ENCODE assay signal across 8 mouse cellular contexts in the genomic region with DNA sequence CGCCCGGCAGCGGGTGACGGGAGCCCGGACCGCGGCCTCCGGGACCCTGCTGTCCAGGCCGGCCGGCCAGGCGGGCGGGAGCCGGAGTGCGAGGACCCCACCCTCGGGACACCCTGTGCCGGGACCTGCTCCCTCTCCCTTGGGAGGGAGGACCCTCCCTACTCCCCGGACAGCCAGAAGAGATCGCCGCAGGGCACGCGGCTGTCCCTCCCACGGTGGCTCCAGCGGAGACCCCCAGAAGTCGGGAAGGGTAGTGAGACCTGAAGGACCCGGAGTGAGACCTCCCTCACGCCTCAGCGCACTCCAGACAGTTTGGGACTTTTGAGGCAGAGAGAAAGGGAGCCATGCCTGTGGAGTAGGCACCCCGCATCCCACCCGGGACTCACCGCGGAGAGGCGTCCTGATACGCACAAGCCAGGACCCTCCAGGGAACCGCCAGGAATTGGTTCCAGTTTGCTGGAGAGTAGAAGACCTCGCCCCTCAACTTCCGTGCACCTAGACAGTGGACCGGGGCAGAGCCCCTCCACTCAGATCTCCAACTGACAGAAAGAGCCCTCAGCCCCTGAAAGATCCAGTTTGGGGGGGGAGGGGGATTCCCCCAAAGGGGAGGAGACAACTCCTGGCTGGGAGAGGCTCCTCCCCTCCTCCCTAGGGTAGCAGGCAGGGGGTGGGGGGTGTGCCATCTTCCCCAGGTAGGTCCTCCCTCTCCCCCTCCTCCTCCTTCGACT. TPM values are rescaled to one million over a fixed set of nuclear protein-coding genes. Genes with fewer than 3 reads are reported as not detected.
DNase-seq lines count a peak whose midpoint lies in the region; ATAC-seq and TF ChIP-seq lines count a peak whose summit lies in the region.

No protein-coding gene starts in this region.

- no peak for TF ChIP-seq POLR2A in brain, embryonic 14.5 days (IDR thresholded peaks at IDR 0.05; ENCODE audit: borderline replicate concordance, extremely low read depth, insufficient read depth, insufficient read length, poor library complexity, severe bottlenecking)

- peak overlapping the region; percentile 87 for H3K9ac ChIP-seq in forebrain, embryonic 11.5 days (ENCODE audit: low read length)
- peak overlapping the region; percentile 97 for H3K9ac ChIP-seq in hindbrain, embryonic 16.5 days (ENCODE audit: low read depth, low read length)
- peak overlapping the region; percentile 92 for H3K9ac ChIP-seq in liver, embryonic 12.5 days
- H3K9ac ChIP-seq in midbrain, postnatal 0 days (replicated peaks; ENCODE audit: low read length, poor library complexity, severe bottlenecking): peak overlapping the region; percentile 95

- H3K27ac ChIP-seq in forebrain, embryonic 11.5 days (ENCODE audit: low read depth, low read length): no peak overlapping the region
- H3K27ac ChIP-seq in hindbrain, embryonic 16.5 days (ENCODE audit: low read depth, low read length): peak overlapping the region; percentile 73
- H3K27ac ChIP-seq in liver, embryonic 12.5 days: peak overlapping the region; percentile 78
- peak overlapping the region; percentile 65; the same call in 1 of the 2 replicates for H3K27ac ChIP-seq in midbrain, postnatal 0 days (ENCODE audit: low read depth, low read length)

- no peaks in the 10 kb centered on the region for H3K9me3 ChIP-seq in forebrain, embryonic 11.5 days (ENCODE audit: control insufficient read depth, low read length)
- H3K9me3 ChIP-seq in hindbrain, embryonic 16.5 days (ENCODE audit: control insufficient read depth, low read length): no peaks in the 10 kb centered on the region
- no peaks in the 10 kb centered on the region for H3K9me3 ChIP-seq in liver, embryonic 12.5 days (replicated peaks)
- no peaks in the 10 kb centered on the region for H3K9me3 ChIP-seq in midbrain, postnatal 0 days (ENCODE audit: low read length)

- H3K36me3 ChIP-seq in forebrain, embryonic 11.5 days (ENCODE audit: control insufficient read depth, insufficient read depth, low read length): no peaks in the 10 kb centered on the region
- H3K36me3 ChIP-seq in hindbrain, embryonic 16.5 days (ENCODE audit: control insufficient read depth, insufficient read depth, low read length): no peaks in the 10 kb centered on the region
- H3K36me3 ChIP-seq in liver, embryonic 12.5 days: no peaks in the 10 kb centered on the region
- H3K36me3 ChIP-seq in midbrain, postnatal 0 days (ENCODE audit: insufficient read depth, low read length): no peaks in the 10 kb centered on the region

- peak; percentile 77 for ATAC-seq in forebrain, embryonic 11.5 days (replicated peaks; ENCODE audit: low FRiP score)
- peak; percentile 68 for ATAC-seq in hindbrain, embryonic 16.5 days
- ATAC-seq in liver, embryonic 12.5 days: peak; percentile 70
- ATAC-seq in midbrain, postnatal 0 days (ENCODE audit: low FRiP score): peak; percentile 64

- H3K4me2 ChIP-seq in forebrain, embryonic 11.5 days (ENCODE audit: low read depth, low read length, severe bottlenecking): peak overlapping the region; percentile 57
- peak overlapping the region; percentile 65 for H3K4me2 ChIP-seq in hindbrain, embryonic 16.5 days (ENCODE audit: low read length)
- H3K4me2 ChIP-seq in liver, embryonic 12.5 days: peak overlapping the region; percentile 99
- H3K4me2 ChIP-seq in midbrain, postnatal 0 days (ENCODE audit: low read depth, low read length, poor library complexity, severe bottlenecking): peak overlapping the region; percentile 88

- no peak for TF ChIP-seq CTCF in brain, embryonic 14.5 days (IDR thresholded peaks at IDR 0.05; ENCODE audit: borderline replicate concordance, extremely low read depth, insufficient read depth, insufficient read length)
- TF ChIP-seq CTCF in midbrain, postnatal 0 days (IDR thresholded peaks at IDR 0.05): no peak

- peak overlapping the region; percentile 82 for H3K4me3 ChIP-seq in forebrain, embryonic 11.5 days (ENCODE audit: low read depth, low read length)
- peak overlapping the region; percentile 95 for H3K4me3 ChIP-seq in hindbrain, embryonic 16.5 days (ENCODE audit: low read length)
- peak overlapping the region; percentile 82 for H3K4me3 ChIP-seq in liver, embryonic 12.5 days
- H3K4me3 ChIP-seq in midbrain, postnatal 0 days (ENCODE audit: low read depth, low read length): peak overlapping the region; percentile 71

- under 1% methylated on average over 35 of the region's 38 CpGs for WGBS in forebrain, embryonic 11.5 days
- WGBS in hindbrain, embryonic 16.5 days: under 1% methylated on average over 29 of the region's 38 CpGs
- 2% methylated on average over 38 of the region's 38 CpGs for WGBS in liver, embryonic 12.5 days (ENCODE audit: insufficient replicate concordance)
- WGBS in midbrain, postnatal 0 days: under 1% methylated on average over 32 of the region's 38 CpGs

- H3K4me1 ChIP-seq in forebrain, embryonic 11.5 days (replicated peaks; ENCODE audit: control insufficient read depth, insufficient read depth, low read length): peaks cover 7% of the 10 kb centered on the region; the same call in 1 of the 2 replicates
- peaks cover 21% of the 10 kb centered on the region for H3K4me1 ChIP-seq in hindbrain, embryonic 16.5 days (ENCODE audit: control insufficient read depth, insufficient read depth, low read depth, low read length)
- peaks cover 58% of the 10 kb centered on the region for H3K4me1 ChIP-seq in liver, embryonic 12.5 days
- H3K4me1 ChIP-seq in midbrain, postnatal 0 days (ENCODE audit: insufficient read depth, low read length): peaks cover 19% of the 10 kb centered on the region

- peak; percentile 47 to 53 for DNase-seq in layer of hippocampus, postnatal 10 days (ENCODE audit: low spot score in 2 of 2)
- no peak for DNase-seq in layer of hippocampus, adult 9-11 months
- DNase-seq in brain, embryonic 14.5 days (ENCODE audit: low read depth): peak; percentile 51
- DNase-seq in forebrain, embryonic 11.5 days (ENCODE audit: low spot score): peak; percentile 69
- DNase-seq in midbrain, postnatal 0 days (ENCODE audit: low spot score): no peak
- peak; percentile 71 for DNase-seq in thymus, postnatal 14 days

- no peaks in the 10 kb centered on the region for H3K27me3 ChIP-seq in forebrain, embryonic 11.5 days (ENCODE audit: control insufficient read depth, insufficient read depth, low read length)
- H3K27me3 ChIP-seq in hindbrain, embryonic 16.5 days (replicated peaks; ENCODE audit: control insufficient read depth, insufficient read depth, low read length): no peaks in the 10 kb centered on the region
- H3K27me3 ChIP-seq in liver, embryonic 12.5 days (replicated peaks): peaks cover 16% of the 10 kb centered on the region; the same call in 1 of the 2 replicates
- no peaks in the 10 kb centered on the region for H3K27me3 ChIP-seq in midbrain, postnatal 0 days (ENCODE audit: insufficient read depth, low read length)

RNA-seq across cellular contexts. Expression of a gene that starts 0.5 kb away (rescaled TPM):
- total RNA-seq in layer of hippocampus, postnatal 10 days (2021): 10 to 100 TPM; 24.3 to 27.8 TPM
- polyA plus RNA-seq in brain, embryonic 14.5 days (2012; rRNA removed): 5.9 and 12.5 TPM in 2 replicates
- 5.0 and 5.4 TPM in 2 replicates for polyA plus RNA-seq in forebrain, embryonic 11.5 days (2014; fragmentation: Nextera tagmentation; extraction: Ambion mirVana)
- polyA plus RNA-seq in hindbrain, embryonic 16.5 days (2015; fragmentation: Nextera tagmentation; extraction: Ambion mirVana): 6.7 and 8.3 TPM in 2 replicates
- polyA plus RNA-seq in liver, embryonic 12.5 days (2016; fragmentation: Nextera tagmentation; extraction: Ambion mirVana): 2.0 and 2.4 TPM in 2 replicates
- total RNA-seq in midbrain, postnatal 0 days (2014; rRNA removed): 24.4 and 27.2 TPM in 2 replicates
- 8.6 and 8.8 TPM in 2 replicates for polyA plus RNA-seq in midbrain, postnatal 0 days (2015; fragmentation: Nextera tagmentation; extraction: Ambion mirVana)

RNA-seq across cellular contexts. Expression of a gene that starts 18.8 kb away (rescaled TPM):
- total RNA-seq in layer of hippocampus, postnatal 10 days (2021): 100 to 1,000 TPM in 1 of 2 experiments, 10 to 100 TPM in 1; 99.1 to 117 TPM
- polyA plus RNA-seq in brain, embryonic 14.5 days (2012; rRNA removed): 25.9 and 36.3 TPM in 2 replicates
- polyA plus RNA-seq in forebrain, embryonic 11.5 days (2014; fragmentation: Nextera tagmentation; extraction: Ambion mirVana): 30.3 and 37.6 TPM in 2 replicates
- polyA plus RNA-seq in hindbrain, embryonic 16.5 days (2015; fragmentation: Nextera tagmentation; extraction: Ambion mirVana): 57.0 and 57.4 TPM in 2 replicates
- polyA plus RNA-seq in liver, embryonic 12.5 days (2016; fragmentation: Nextera tagmentation; extraction: Ambion mirVana): 35.5 and 38.7 TPM in 2 replicates
- 96.0 and 129 TPM in 2 replicates for total RNA-seq in midbrain, postnatal 0 days (2014; rRNA removed)
- 48.4 and 50.1 TPM in 2 replicates for polyA plus RNA-seq in midbrain, postnatal 0 days (2015; fragmentation: Nextera tagmentation; extraction: Ambion mirVana)

RNA-seq across cellular contexts. Expression of a gene that starts 35.7 kb away (rescaled TPM):
- under 1 TPM; 0.87 TPM for total RNA-seq in layer of hippocampus, postnatal 10 days (2021)
- 1.3 TPM in 2 replicates for polyA plus RNA-seq in brain, embryonic 14.5 days (2012; rRNA removed)
- 1.5 and 1.6 TPM in 2 replicates for polyA plus RNA-seq in forebrain, embryonic 11.5 days (2014; fragmentation: Nextera tagmentation; extraction: Ambion mirVana)
- 1.2 and 2.2 TPM in 2 replicates for polyA plus RNA-seq in hindbrain, embryonic 16.5 days (2015; fragmentation: Nextera tagmentation; extraction: Ambion mirVana)
- polyA plus RNA-seq in liver, embryonic 12.5 days (2016; fragmentation: Nextera tagmentation; extraction: Ambion mirVana): 1.5 TPM in 2 replicates
- 1.8 and 2.0 TPM in 2 replicates for total RNA-seq in midbrain, postnatal 0 days (2014; rRNA removed)
- polyA plus RNA-seq in midbrain, postnatal 0 days (2015; fragmentation: Nextera tagmentation; extraction: Ambion mirVana): 1.3 and 1.4 TPM in 2 replicates

RNA-seq across cellular contexts. Expression of a gene that starts 54.0 kb away (rescaled TPM):
- total RNA-seq in layer of hippocampus, postnatal 10 days (2021): 100 to 1,000 TPM; 144 to 170 TPM
- 74.3 and 84.2 TPM in 2 replicates for polyA plus RNA-seq in brain, embryonic 14.5 days (2012; rRNA removed)
- 63.1 TPM in 2 replicates for polyA plus RNA-seq in forebrain, embryonic 11.5 days (2014; fragmentation: Nextera tagmentation; extraction: Ambion mirVana)
- 169 and 177 TPM in 2 replicates for polyA plus RNA-seq in hindbrain, embryonic 16.5 days (2015; fragmentation: Nextera tagmentation; extraction: Ambion mirVana)
- 28.3 and 32.9 TPM in 2 replicates for polyA plus RNA-seq in liver, embryonic 12.5 days (2016; fragmentation: Nextera tagmentation; extraction: Ambion mirVana)
- 145 and 146 TPM in 2 replicates for total RNA-seq in midbrain, postnatal 0 days (2014; rRNA removed)
- 173 and 178 TPM in 2 replicates for polyA plus RNA-seq in midbrain, postnatal 0 days (2015; fragmentation: Nextera tagmentation; extraction: Ambion mirVana)

Comparison
In these comparisons a context has a peak if more than half of its experiments do, and no peak if none do; other contexts are left out.
1. DNase-seq: peak in layer of hippocampus, postnatal 10 days (2 of 2), brain, embryonic 14.5 days (single experiment), forebrain, embryonic 11.5 days (single experiment) and thymus, postnatal 14 days (single experiment); none in layer of hippocampus, adult 9-11 months (single experiment) and midbrain, postnatal 0 days (single experiment).
2. Peak in every context shown above with its lines, with median percentiles within 50 percentile points of each other: ATAC-seq, H3K4me2 ChIP-seq, H3K4me3 ChIP-seq and H3K9ac ChIP-seq.